Mouse (Mus musculus): ENCODE measurements around the gene Ifna11.
"Not testable (repeated sequence)": the region's sequence is repeated elsewhere in the genome, so short reads cannot be mapped to it uniquely, and the experiment has no call there.

GRCm38 (mm10) chr4:88805761-88806160 lies 14.0 kb upstream of the Ifna11 start:
- TF ChIP-seq CTCF (IDR thresholded peaks at IDR 0.05; ENCODE audit: borderline replicate concordance, control insufficient read depth, extremely low read depth, insufficient read depth, low read length, poor library complexity); POLR2A (IDR thresholded peaks at IDR 0.05; ENCODE audit: control insufficient read depth, extremely low read depth, insufficient read depth, low read length, poor library complexity): not testable (repeated sequence)

Measured in thymus, adult 2 months (tissue).